Mouse (Mus musculus) yolk sac, embryonic 10.5 days (tissue): Measurements from ENCODE around the gene D5Ertd577e.
"Not testable (repeated sequence)": the region's sequence is repeated elsewhere in the genome, so short reads cannot be mapped to it uniquely, and the experiment has no call there.

Experiments
- DNase-seq: peaks from one replicate; pipeline ENCODE4 v3.0.0-alpha.2; 2017; ENCODE audit warnings: low spot score

The D5Ertd577e gene

GRCm38 (mm10) chr5:95456506-95456905 lies at the start of gene D5Ertd577e:
TSS of gene D5Ertd577e (plus strand) at chr5:95456806.
- DNase-seq, result not testable (repeated sequence)

GRCm38 (mm10) chr5:95510458-95510857 lies 53.9 kb downstream of the D5Ertd577e start, which contains the start of gene Gm3286:
TSS of gene Gm3286 (plus strand) at chr5:95510758.
- not testable (repeated sequence) for DNase-seq
